Mouse (Mus musculus): Measurements from ENCODE around the gene Olfr1102. TPM values are rescaled to one million over a fixed set of nuclear protein-coding genes. Genes with fewer than 3 reads are reported as not detected.

Gene Olfr1102
- not detected for total RNA-seq (2022)

DNA sequence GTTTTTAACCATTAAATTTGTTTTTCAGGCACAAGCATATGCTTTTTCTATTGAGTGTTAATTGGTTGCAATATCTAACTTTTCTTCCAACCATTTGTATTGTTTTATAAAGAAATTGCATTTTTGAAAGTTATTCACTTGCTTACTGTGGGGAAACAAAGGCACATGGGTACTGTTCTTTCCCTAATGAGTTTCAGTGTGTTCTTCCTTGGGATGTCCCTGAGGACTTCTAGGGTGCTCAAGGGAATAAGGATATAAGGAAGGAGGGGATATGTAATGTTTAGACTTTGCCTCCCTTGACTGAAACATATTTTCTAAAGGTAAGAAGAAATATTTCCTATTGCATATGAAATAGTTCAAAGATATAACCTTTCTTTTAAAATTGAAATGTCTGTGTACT lies at the start of gene Olfr1102:
TSS of gene Olfr1102 (plus strand) at position 301 of the 400 bp plus-strand sequence.
- no peak for DNase-seq (ENCODE audit: low spot score in 2 of 2)

DNA sequence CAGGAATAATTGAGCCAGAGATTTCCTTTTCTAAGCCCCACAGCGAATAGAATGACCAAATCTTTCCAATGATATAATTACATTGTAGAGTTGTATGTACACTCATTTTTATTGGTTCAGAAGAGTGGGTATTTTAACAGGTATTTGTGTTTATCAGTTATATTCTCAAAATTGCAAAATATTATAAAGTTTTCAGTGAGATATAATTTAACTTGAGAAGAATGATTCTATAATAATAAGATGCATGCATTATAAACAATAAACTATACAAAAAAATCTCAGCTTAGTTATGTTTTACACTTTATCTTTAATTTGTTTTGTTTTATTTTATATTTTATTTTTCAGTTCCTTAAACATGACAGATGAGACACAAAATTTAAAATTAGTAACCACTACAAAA lies 37.6 kb upstream of the Olfr1102 start, which contains the start of gene Olfr1099:
TSS of gene Olfr1099 (minus strand) at position 101 of the 400 bp plus-strand sequence.
- DNase-seq (ENCODE audit: low spot score in 2 of 2), result no peak

DNA sequence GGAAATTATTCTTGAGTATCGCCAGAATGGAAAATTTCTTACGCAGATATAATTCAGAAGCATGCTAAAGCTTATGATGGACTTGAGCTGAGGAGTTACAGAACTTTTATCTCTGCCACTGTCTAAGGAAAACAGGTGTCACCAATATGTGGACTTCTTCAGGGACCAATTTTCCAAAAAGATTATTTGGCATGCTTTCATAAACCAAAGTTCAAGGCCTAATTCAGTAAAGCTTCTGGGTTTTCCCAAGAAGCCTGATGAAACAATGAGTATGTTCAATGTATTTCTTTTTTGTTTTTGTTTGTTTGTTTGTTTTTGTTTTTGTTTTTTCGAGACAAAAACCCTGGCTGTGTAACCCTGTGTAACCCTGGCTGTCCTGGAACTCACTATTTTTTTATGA lies 18.3 kb upstream of the Olfr1102 start, which contains the start of gene Olfr1100:
TSS of gene Olfr1100 (minus strand) at position 101 of the 400 bp plus-strand sequence.
- DNase-seq (ENCODE audit: low spot score in 2 of 2), result no peak

DNA sequence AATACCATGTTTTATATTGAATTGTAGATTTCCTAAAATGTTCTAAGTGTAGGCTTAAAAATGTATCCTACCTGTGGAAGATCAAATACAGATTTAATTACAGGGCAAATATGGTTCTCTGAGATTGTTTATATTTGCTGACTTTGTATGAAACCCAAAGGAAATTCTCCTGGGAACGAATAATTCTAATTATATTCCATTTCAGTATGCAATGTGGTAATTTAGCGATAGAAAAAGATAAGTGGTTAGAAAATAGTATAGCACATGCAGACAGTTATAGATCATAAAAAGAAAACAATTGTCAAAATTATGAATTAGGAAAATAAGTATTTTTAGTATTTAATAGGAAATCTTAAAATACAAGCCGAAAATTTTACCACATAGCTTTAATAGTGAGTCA lies 7.1 kb upstream of the Olfr1102 start, which contains the start of gene Olfr1101:
TSS of gene Olfr1101 (minus strand) at position 101 of the 400 bp plus-strand sequence.
- DNase-seq (ENCODE audit: low spot score in 2 of 2), result no peak

DNA sequence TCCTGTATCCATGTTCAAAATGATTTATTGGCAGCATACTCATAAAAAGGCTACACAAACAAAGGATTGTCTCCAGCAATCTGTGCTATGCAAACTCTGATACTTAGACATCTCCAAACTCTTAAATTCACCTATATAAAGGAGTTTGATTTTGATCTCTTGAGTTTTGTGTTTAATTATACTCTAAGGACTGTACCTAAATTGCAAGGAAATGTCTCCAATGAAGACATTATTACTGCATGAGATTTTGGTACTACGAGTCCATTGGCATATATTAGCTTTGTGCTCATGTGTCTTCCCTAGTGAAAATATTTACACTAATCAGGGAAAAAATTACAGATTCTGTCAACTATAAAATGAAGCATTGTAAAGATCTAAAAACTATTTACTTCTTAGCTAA lies 28.8 kb downstream of the Olfr1102 start, which contains the start of gene Olfr1104:
TSS of gene Olfr1104 (minus strand) at position 101 of the 400 bp plus-strand sequence.
- DNase-seq (ENCODE audit: low spot score in 2 of 2), result no peak

DNA sequence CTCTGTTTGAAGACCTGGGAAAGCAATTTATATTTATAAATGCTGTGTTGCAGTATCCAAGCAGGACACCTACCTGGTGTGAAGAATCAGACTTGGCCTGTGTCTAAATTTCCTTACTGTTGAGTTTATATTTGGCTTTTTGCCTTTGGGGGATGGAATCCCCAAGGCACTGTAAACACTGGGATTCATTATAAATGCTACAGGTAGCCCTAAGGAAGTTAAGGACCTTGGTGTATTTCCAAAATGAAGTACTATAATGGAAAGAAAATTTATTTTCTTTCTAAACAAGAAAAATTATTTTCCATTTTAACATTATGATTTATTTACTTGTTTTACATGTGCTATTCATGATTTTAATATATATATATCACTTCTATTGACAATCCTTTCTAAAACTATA lies 38.2 kb downstream of the Olfr1102 start, which contains the start of gene Olfr1105:
TSS of gene Olfr1105 (minus strand) at position 101 of the 400 bp plus-strand sequence.
- no peak for DNase-seq (ENCODE audit: low spot score in 2 of 2)

DNA sequence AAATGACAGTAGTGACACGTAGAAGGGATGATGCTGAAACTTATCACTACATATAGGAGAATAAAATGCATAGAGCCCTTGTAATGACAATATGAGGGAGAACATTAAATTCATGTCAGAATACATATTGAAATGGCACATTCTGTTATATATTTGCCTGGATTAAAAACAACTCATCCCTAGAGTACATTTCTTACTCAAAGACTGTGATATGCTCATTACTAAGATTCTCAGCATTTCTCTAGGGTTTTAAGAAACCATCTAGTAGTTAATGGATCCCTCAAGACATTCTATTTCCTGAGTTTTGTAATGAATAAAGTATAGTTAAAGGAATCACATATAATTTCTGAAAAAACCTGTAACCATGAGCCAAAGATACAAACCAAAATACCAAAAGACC lies 54.0 kb downstream of the Olfr1102 start, which contains the start of gene Olfr1106:
TSS of gene Olfr1106 (minus strand) at position 101 of the 400 bp plus-strand sequence.
- DNase-seq (ENCODE audit: low spot score in 2 of 2), result no peak

Other genes starting within 250 kb of the Olfr1102 start
- not detected for gene Olfr1090, start 239.4 kb upstream of the Olfr1102 start, total RNA-seq (2022)
- gene Olfr1093, start 215.9 kb upstream of the Olfr1102 start, total RNA-seq (2022), result not detected
- gene Olfr141, start 188.4 kb upstream of the Olfr1102 start, total RNA-seq (2022), result not detected
- gene Olfr1094, start 173.7 kb upstream of the Olfr1102 start, total RNA-seq (2022), result not detected
- not detected for gene Olfr1095, start 146.7 kb upstream of the Olfr1102 start, total RNA-seq (2022)
- gene Gm13723, start 123.6 kb upstream of the Olfr1102 start, total RNA-seq (2022), result not detected
- gene Olfr1097, start 106.2 kb upstream of the Olfr1102 start, total RNA-seq (2022), result not detected
- gene Olfr1098, start 73.9 kb upstream of the Olfr1102 start, total RNA-seq (2022), result not detected
- gene Olfr1099, start 37.7 kb upstream of the Olfr1102 start, total RNA-seq (2022), result not detected
- not detected for gene Olfr1100, start 18.4 kb upstream of the Olfr1102 start, total RNA-seq (2022)
- gene Olfr1101, start 7.2 kb upstream of the Olfr1102 start, total RNA-seq (2022), result not detected
- not detected for gene Olfr1104, start 28.7 kb downstream of the Olfr1102 start, total RNA-seq (2022)
- gene Olfr1105, start 38.1 kb downstream of the Olfr1102 start, total RNA-seq (2022), result not detected
- gene Olfr1106, start 53.9 kb downstream of the Olfr1102 start, total RNA-seq (2022), result not detected
- not detected for gene Olfr1107, start 77.4 kb downstream of the Olfr1102 start, total RNA-seq (2022)
- not detected for gene Olfr1109, start 97.6 kb downstream of the Olfr1102 start, total RNA-seq (2022)
- not detected for gene Olfr259, start 116.2 kb downstream of the Olfr1102 start, total RNA-seq (2022)
- not detected for gene Olfr1110, start 141.9 kb downstream of the Olfr1102 start, total RNA-seq (2022)
- gene Olfr1111, start 154.2 kb downstream of the Olfr1102 start, total RNA-seq (2022), result not detected
- not detected for gene Olfr1112, start 189.4 kb downstream of the Olfr1102 start, total RNA-seq (2022)
- not detected for gene Olfr1113, start 210.6 kb downstream of the Olfr1102 start, total RNA-seq (2022)
- gene Olfr1115, start 249.6 kb downstream of the Olfr1102 start, total RNA-seq (2022), result not detected